Mouse (Mus musculus) forebrain, embryonic 11.5 days (tissue): ENCODE results near the gene Sema4d. TPM values are rescaled to one million over a fixed set of nuclear protein-coding genes. Genes with fewer than 3 reads are reported as not detected.
A peak's percentile ranks its signal among the peaks of the same experiment; 100 is the strongest.

ENCODE experiments used
- ATAC-seq: fragments of 200-750 bp; cut with Nextera tagmentation; replicated peaks from 2 replicates; pipeline ENCODE4 v1.8.0; 2017; ENCODE audit warnings: moderate TSS enrichment; ENCODE audit not compliant: low FRiP score
- DNase-seq: peaks from one replicate; pipeline ENCODE4 v3.0.0-alpha.2; 2017; ENCODE audit warnings: low spot score
- H3K27ac ChIP-seq: fragments of 300-500 bp; sonication (generic); 2 replicates; pipeline ENCODE4 v1.5.1; 2014; ENCODE audit warnings: low read depth, low read length
- H3K27me3 ChIP-seq: fragments of 300-500 bp; sonication (generic); 2 replicates; pipeline ENCODE4 v1.6.1; 2014; ENCODE audit warnings: mild to moderate bottlenecking, low read length, mixed read lengths; ENCODE audit not compliant: control insufficient read depth, insufficient read depth
- H3K36me3 ChIP-seq: fragments of 300-500 bp; sonication (generic); 2 replicates; pipeline ENCODE4 v1.6.1; 2014; ENCODE audit warnings: mild to moderate bottlenecking, low read length, moderate library complexity, mixed read lengths; ENCODE audit not compliant: control insufficient read depth, insufficient read depth
- H3K4me1 ChIP-seq: fragments of 300-500 bp; sonication (generic); replicated peaks from 2 replicates; pipeline ENCODE4 v1.6.1; 2014; ENCODE audit warnings: low read length, mixed read lengths; ENCODE audit not compliant: control insufficient read depth, insufficient read depth
- H3K4me2 ChIP-seq: fragments of 300-500 bp; sonication (generic); 2 replicates; pipeline ENCODE4 v1.6.1; 2014; ENCODE audit warnings: low read depth, mild to moderate bottlenecking, low read length, moderate library complexity, mixed read lengths; ENCODE audit not compliant: severe bottlenecking
- H3K4me3 ChIP-seq: fragments of 300-500 bp; sonication (generic); 2 replicates; pipeline ENCODE4 v1.5.1; 2014; ENCODE audit warnings: low read depth, low read length
- H3K9ac ChIP-seq: fragments of 300-500 bp; sonication (generic); 2 replicates; pipeline ENCODE4 v1.6.1; 2014; ENCODE audit warnings: low read length
- H3K9me3 ChIP-seq: fragments of 300-500 bp; sonication (generic); 2 replicates; pipeline ENCODE4 v1.6.1; 2016; ENCODE audit warnings: low read length, mixed read lengths; ENCODE audit not compliant: control insufficient read depth
- WGBS: fragments of 180-500 bp; shearing (Covaris S2); extraction: QIAGEN DNeasy Blood & Tissue Kit; methylation state at CpG from one replicate; pipeline ENCODE4 v1.1.7; 2014; 5-methylcytosine and 5-hydroxymethylcytosine counted together
- polyA plus RNA-seq: library from polyadenylated mRNA; unstranded; fragments of >200 nt; fragmentation: Nextera tagmentation; extraction: Ambion mirVana; gene quantifications from 2 replicates; pipeline ENCODE4 v1.2.1, GENCODE M21; 2014

Sema4d gene
- polyA plus RNA-seq = 8.3 and 8.4 TPM in 2 replicates

DNA sequence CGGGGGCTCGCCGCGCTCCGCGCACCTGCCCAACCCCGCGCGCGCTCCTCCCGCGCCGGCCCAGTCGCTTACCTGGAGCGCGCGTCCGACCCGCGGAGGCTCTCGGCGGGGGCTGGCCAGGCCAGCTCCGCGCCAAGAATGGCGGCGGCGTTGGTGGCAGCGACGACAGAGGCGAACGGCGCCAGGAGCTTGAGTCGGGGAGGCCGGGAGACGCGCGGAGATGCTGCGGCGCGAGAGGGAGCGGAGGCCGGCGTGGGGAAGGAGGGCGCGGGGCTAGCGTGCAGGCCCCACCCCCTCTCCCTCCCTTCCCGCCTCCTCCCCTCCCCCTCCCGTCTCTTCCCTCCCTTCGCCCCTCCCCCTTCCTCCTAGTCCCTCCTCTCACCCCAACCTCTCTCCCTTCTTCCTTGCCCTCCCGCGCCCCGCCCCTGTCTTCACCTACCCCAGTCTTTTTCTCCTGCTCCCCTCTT is at the start of gene Sema4d:
Gene Sema4d (minus strand): TSS at position 323 of the 467 bp plus-strand sequence.
- no peak within 1 kb of the TSS for H3K27ac ChIP-seq

DNA sequence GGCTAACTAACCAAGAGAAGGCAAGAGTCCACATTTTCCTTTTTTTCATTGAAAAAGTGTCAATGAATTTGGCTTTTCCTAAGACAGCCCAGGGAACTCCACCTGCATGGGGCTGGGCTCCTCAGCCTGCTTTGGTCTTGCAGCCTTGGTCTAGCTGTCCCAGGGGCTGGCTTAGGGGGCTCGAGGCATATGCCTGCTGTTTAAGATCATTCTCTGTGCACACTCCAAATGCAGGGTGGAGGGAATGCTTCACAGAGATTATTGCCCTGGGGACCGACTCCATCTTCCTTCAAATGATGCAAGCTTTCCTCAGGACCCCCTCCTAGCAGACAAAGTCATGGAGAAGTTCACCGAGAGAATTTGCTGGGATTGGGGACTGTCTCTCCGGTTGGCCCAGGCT is 49.8 kb upstream of the Sema4d start:
- H3K4me1 ChIP-seq = peaks cover 19% of the 10 kb centered on the region
- DNase-seq (peak; percentile 42), ATAC-seq (no peak)
- H3K36me3 ChIP-seq = no peaks in the 10 kb centered on the region
- H3K9ac ChIP-seq = no peak overlapping the region
- peaks cover 47% of the 10 kb centered on the region for H3K27me3 ChIP-seq
- H3K9me3 ChIP-seq = no peaks in the 10 kb centered on the region
- WGBS = 66% methylated on average over 4 of the region's 4 CpGs
- H3K27ac ChIP-seq = no peak overlapping the region
- no peak overlapping the region for H3K4me2 ChIP-seq
- H3K4me3 ChIP-seq = no peak overlapping the region

More for the DNA sequence above, at the start of gene Sema4d:
- ATAC-seq (peak; percentile 77), DNase-seq (peak; percentile 90)
- peak within 1 kb of the TSS; percentile 78 for H3K4me3 ChIP-seq
- peaks cover 4% of the 10 kb centered on the region; the same call in 1 of the 2 replicates for H3K27me3 ChIP-seq
- H3K4me2 ChIP-seq = peak within 1 kb of the TSS; percentile 99
- 2% methylated on average over 36 of the region's 52 CpGs for WGBS
- H3K36me3 ChIP-seq = no peaks in the 10 kb centered on the region
- no peaks in the 10 kb centered on the region for H3K9me3 ChIP-seq
- H3K4me1 ChIP-seq = peaks cover 5% of the 10 kb centered on the region; the same call in 1 of the 2 replicates
- H3K9ac ChIP-seq = peak within 1 kb of the TSS; percentile 80

DNA sequence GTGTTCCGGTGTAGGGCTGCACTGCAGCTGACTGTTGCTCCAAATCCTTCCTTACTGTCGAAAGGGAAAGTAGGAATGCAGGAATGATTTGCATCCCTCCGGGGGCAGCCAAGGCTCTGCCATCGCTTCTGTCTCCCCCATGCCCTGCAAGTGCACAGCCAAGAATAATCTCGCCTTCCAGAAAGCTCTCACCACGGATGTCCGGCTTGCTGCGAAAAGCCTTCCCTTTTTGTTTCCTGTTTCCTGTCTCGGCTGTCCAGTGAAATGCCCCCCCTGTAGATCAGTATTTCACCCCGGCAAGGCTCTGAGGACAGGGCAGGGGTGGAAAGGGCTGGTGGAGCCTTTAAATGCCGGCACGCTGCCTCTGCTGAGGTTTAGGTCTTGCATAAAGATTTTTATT is 49.2 kb upstream of the Sema4d start:
- DNase-seq (no peak), ATAC-seq (no peak)
- Histone ChIP-seq H3K9me3 (no peaks in the 10 kb centered on the region), H3K9ac (no peak overlapping the region), H3K4me3 (no peak overlapping the region), H3K27me3 (peaks cover 47% of the 10 kb centered on the region), H3K36me3 (no peaks in the 10 kb centered on the region), H3K4me1 (peaks cover 19% of the 10 kb centered on the region), H3K4me2 (peak overlapping the region; percentile 3; the same call in 1 of the 2 replicates), H3K27ac (no peak overlapping the region)
- WGBS = 6% methylated on average over 12 of the region's 12 CpGs

DNA sequence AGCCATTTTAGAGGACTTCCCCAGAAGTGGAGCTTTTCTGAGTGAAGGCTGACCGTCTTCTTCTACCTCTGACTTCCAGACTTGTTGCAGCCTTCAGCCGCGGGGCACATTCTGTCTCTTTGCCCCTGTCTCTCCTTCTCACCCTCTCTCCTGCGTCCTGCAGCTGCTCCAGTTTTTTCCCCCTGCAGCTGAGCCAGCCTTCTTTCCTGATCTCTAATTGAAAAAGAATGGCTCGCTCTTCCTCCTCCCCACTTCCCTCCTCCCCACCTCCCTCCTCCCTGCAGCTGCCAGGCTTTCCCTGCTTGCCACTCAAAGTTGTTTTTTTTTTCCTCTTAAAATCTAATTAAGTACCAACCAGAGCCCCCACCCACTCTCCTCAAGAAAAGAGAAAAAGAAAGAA is 48.6 kb upstream of the Sema4d start:
- Histone ChIP-seq H3K4me1 (peaks cover 19% of the 10 kb centered on the region), H3K9me3 (no peaks in the 10 kb centered on the region), H3K36me3 (no peaks in the 10 kb centered on the region), H3K4me2 (peak overlapping the region; percentile 26; the same call in 1 of the 2 replicates), H3K27me3 (peaks cover 47% of the 10 kb centered on the region), H3K4me3 (no peak overlapping the region), H3K27ac (peak overlapping the region; percentile 50), H3K9ac (no peak overlapping the region)
- no peak for ATAC-seq
- WGBS = 1% methylated on average over 5 of the region's 5 CpGs
- DNase-seq = peak; percentile 74

DNA sequence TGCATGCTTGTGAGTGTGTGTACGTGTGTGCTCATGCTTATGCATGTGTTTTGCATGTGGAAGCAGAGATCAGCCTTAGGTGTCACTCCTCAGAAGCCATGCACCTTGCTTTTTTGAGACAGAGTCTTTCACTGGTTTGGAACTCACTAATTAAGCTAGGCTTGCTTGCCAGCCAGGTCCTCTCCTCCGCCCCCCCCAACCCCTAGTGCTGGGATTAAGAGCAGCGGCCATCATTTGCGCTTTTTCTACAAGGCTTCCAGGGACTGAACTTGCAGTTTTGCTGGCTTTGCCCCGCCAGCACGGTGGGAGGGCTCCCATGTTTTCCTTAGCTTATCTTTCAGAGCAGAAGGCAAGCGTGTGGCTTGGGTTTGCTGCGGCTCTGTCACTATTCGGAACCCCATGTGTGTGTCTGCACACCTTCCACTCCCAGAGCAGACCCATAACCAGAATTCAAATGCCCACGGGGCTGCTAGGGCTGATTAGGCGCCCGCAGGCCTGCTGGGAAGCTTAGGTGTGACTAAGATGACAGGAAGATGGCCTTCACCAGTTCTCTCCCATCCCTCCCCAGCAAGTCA is 48.1 kb upstream of the Sema4d start:
- Histone ChIP-seq H3K9me3 (no peaks in the 10 kb centered on the region), H3K4me3 (no peak overlapping the region), H3K36me3 (no peaks in the 10 kb centered on the region), H3K4me1 (peaks cover 19% of the 10 kb centered on the region), H3K27me3 (peaks cover 47% of the 10 kb centered on the region), H3K27ac (peak overlapping the region; percentile 50), H3K9ac (peak overlapping the region; percentile 16; the same call in 1 of the 2 replicates), H3K4me2 (peak overlapping the region; percentile 26; the same call in 1 of the 2 replicates)
- no peak for ATAC-seq
- peak; percentile 67 for DNase-seq
- WGBS = 6% methylated on average over 12 of the region's 12 CpGs

DNA sequence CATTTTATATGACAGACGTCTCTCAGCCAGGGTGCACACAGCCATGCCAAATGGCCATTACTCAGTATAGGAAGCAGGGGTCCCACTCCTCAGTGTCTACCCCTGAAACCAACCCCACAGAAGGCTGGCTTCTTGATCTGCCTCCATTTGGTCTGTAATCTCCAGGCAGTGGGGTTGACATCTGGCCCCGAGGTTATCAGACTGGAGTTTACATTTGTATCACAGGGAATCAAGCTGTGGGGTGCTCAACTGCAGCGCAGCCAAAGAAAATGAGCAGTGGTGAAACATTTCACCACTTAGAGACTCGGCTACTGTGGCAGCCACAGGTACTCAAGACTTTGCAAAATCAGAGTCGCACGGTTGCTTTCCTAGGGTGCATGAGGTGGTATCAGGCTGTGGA is 47.2 kb upstream of the Sema4d start:
- H3K4me3 ChIP-seq = no peak overlapping the region
- H3K36me3 ChIP-seq = no peaks in the 10 kb centered on the region
- no peak overlapping the region for H3K4me2 ChIP-seq
- ATAC-seq (no peak), DNase-seq (no peak)
- no peak overlapping the region for H3K27ac ChIP-seq
- H3K9ac ChIP-seq = no peak overlapping the region
- H3K27me3 ChIP-seq = peaks cover 47% of the 10 kb centered on the region
- 41% methylated on average over 6 of the region's 6 CpGs for WGBS
- no peaks in the 10 kb centered on the region for H3K9me3 ChIP-seq
- H3K4me1 ChIP-seq = peaks cover 19% of the 10 kb centered on the region

DNA sequence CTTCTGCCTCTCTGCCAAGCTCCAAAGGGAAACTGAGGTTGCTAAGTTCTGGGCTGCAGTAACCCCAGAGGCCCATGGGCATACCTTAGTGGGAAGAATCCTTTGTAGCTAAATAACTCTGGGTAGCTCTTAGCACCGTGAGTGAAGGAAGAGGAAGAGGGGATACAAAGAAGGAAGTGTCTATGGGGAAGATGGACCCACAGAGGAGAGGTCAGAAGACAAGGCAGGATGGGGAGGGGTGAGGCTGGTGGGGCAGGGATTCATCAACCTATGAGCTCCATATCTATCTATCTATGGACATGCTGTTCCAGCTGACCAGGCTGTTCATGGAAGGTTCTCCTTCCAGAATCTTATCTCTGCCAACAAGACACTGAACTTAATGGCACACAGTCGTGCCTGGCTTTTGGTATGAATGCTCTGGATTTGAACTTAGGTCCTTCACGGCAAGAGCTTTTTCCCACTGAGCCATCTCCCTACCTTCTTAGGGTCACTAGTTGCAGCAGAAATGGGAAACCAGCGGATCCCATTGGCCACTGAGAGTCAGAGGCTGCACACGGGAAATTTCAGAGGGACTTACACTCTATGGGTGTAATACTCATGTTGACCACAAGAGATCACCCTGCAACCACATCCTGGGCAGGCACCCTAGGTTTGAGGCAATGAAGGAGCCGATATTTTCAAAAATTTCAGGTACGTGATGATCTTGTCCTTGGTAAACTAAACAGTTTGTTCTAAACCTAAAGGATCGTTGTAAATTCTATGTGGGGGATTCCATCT is 45.9 kb upstream of the Sema4d start:
- H3K4me2 ChIP-seq = no peak overlapping the region
- no peak overlapping the region for H3K27ac ChIP-seq
- DNase-seq (no peak), ATAC-seq (peak; percentile 37; the same call in 1 of the 2 replicates)
- peaks cover 47% of the 10 kb centered on the region for H3K27me3 ChIP-seq
- 26% methylated on average over 8 of the region's 8 CpGs for WGBS
- no peaks in the 10 kb centered on the region for H3K9me3 ChIP-seq
- no peak overlapping the region for H3K4me3 ChIP-seq
- H3K36me3 ChIP-seq = no peaks in the 10 kb centered on the region
- no peak overlapping the region for H3K9ac ChIP-seq
- peaks cover 17% of the 10 kb centered on the region for H3K4me1 ChIP-seq

DNA sequence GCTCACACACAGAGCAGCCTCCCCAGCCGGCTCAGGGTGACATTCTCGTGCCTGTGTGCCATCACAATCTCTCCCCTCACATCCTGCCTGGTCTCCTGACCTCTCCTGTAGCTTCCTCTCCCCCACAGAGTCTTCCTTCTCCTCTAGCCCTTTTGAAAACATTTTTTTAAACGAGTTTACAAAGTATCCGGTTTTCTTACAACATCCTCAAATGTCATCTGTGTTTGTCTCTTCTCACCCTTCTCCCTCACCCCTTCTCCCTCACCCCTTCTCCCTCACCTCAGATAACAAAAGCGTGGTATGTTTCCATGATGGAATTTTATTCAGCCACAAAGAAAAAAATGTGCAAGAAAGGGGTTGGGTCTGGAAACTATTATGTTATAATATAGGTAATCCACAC is 43.9 kb upstream of the Sema4d start:
- WGBS = 53% methylated on average over 5 of the region's 5 CpGs
- DNase-seq = no peak
- Histone ChIP-seq H3K4me1 (peaks cover 13% of the 10 kb centered on the region; the same call in 1 of the 2 replicates), H3K27me3 (peaks cover 29% of the 10 kb centered on the region), H3K4me2 (no peak overlapping the region), H3K27ac (no peak overlapping the region), H3K9ac (no peak overlapping the region), H3K4me3 (no peak overlapping the region), H3K9me3 (no peaks in the 10 kb centered on the region), H3K36me3 (no peaks in the 10 kb centered on the region)
- no peak for ATAC-seq
